Mouse (Mus musculus) splenic B cell, adult 2 months (primary cell): ENCODE data around the gene Lypla2.

Experiments used
- DNase-seq: peaks from one replicate; pipeline ENCODE4 v3.0.0-alpha.2; 2011; ENCODE audit warnings: low read depth, low spot score
- H3K27me3 ChIP-seq: 2 replicates; pipeline ENCODE4 v1.6.1; 2012; ENCODE audit warnings: mild to moderate bottlenecking, low read length, moderate library complexity, mixed read lengths; ENCODE audit not compliant: control insufficient read depth, poor library complexity, insufficient read depth, severe bottlenecking
- H3K36me3 ChIP-seq: 2 replicates; pipeline ENCODE4 v1.6.1; 2012; ENCODE audit warnings: mild to moderate bottlenecking, low read length, moderate library complexity, mixed read lengths; ENCODE audit not compliant: control insufficient read depth, poor library complexity, insufficient read depth, severe bottlenecking

Gene Lypla2

GRCm38 (mm10) chr4:135964426-135964825 lies 8.0 kb downstream of the Lypla2 start:
- Histone ChIP-seq H3K36me3 (peaks cover 5% of the 10 kb centered on the region), H3K27me3 (no peaks in the 10 kb centered on the region)
- peak; percentile 44 for DNase-seq

GRCm38 (mm10) chr4:135963457-135964193 lies 8.8 kb downstream of the Lypla2 start, which contains the start of gene Gale:
Gene Gale, plus strand, starts transcription at chr4:135963727.
- Histone ChIP-seq H3K27me3 (no peaks in the 10 kb centered on the region), H3K36me3 (peaks cover 5% of the 10 kb centered on the region)
- peak; percentile 98 for DNase-seq

- H3K27me3 ChIP-seq: no peaks in the 10 kb centered on the region
- DNase-seq: no peak
- H3K36me3 ChIP-seq: peaks cover 4% of the 10 kb centered on the region; the same call in 1 of the 2 replicates
Measured at GRCm38 (mm10) chr4:135962946-135963345, 9.5 kb downstream of the Lypla2 start.

GRCm38 (mm10) chr4:135962198-135962597 lies 10.2 kb downstream of the Lypla2 start:
- no peaks in the 10 kb centered on the region for H3K27me3 ChIP-seq
- DNase-seq: no peak
- no peaks in the 10 kb centered on the region for H3K36me3 ChIP-seq

- Histone ChIP-seq H3K27me3 (no peaks in the 10 kb centered on the region), H3K36me3 (no peaks in the 10 kb centered on the region)
- no peak for DNase-seq
Measured at GRCm38 (mm10) chr4:135961709-135962108, 10.7 kb downstream of the Lypla2 start.

- peak; percentile 93 for DNase-seq
- Histone ChIP-seq H3K27me3 (no peaks in the 10 kb centered on the region), H3K36me3 (no peaks in the 10 kb centered on the region)
Measured at GRCm38 (mm10) chr4:135960717-135961116, 11.7 kb downstream of the Lypla2 start.

GRCm38 (mm10) chr4:135958354-135958753 lies 14.1 kb downstream of the Lypla2 start:
- no peak for DNase-seq
- Histone ChIP-seq H3K27me3 (no peaks in the 10 kb centered on the region), H3K36me3 (0 out of 2 replicates have a peak, but pooled peaks cover 3% of the 10 kb centered on the region)

- no peak for DNase-seq
- Histone ChIP-seq H3K27me3 (no peaks in the 10 kb centered on the region), H3K36me3 (peaks cover 10% of the 10 kb centered on the region)
Measured at GRCm38 (mm10) chr4:135955886-135956285, 16.5 kb downstream of the Lypla2 start.

- H3K27me3 ChIP-seq: no peaks in the 10 kb centered on the region
- peak; percentile 90 for DNase-seq
- H3K36me3 ChIP-seq: peaks cover 10% of the 10 kb centered on the region
Measured at GRCm38 (mm10) chr4:135954241-135954640, 18.2 kb downstream of the Lypla2 start.

GRCm38 (mm10) chr4:135953179-135953578 lies 19.2 kb downstream of the Lypla2 start:
- DNase-seq: no peak
- no peaks in the 10 kb centered on the region for H3K27me3 ChIP-seq
- peaks cover 10% of the 10 kb centered on the region for H3K36me3 ChIP-seq

- H3K27me3 ChIP-seq: no peaks in the 10 kb centered on the region
- DNase-seq: peak; percentile 48
- H3K36me3 ChIP-seq: peaks cover 10% of the 10 kb centered on the region
Measured at GRCm38 (mm10) chr4:135951505-135951904, 20.9 kb downstream of the Lypla2 start.

GRCm38 (mm10) chr4:135950365-135950764 lies 22.1 kb downstream of the Lypla2 start:
- no peaks in the 10 kb centered on the region for H3K27me3 ChIP-seq
- peaks cover 7% of the 10 kb centered on the region for H3K36me3 ChIP-seq
- no peak for DNase-seq

- Histone ChIP-seq H3K27me3 (no peaks in the 10 kb centered on the region), H3K36me3 (peaks cover 6% of the 10 kb centered on the region)
- no peak for DNase-seq
Measured at GRCm38 (mm10) chr4:135949911-135950310, 22.5 kb downstream of the Lypla2 start.

GRCm38 (mm10) chr4:135949475-135949874 lies 23.0 kb downstream of the Lypla2 start:
- no peak for DNase-seq
- Histone ChIP-seq H3K27me3 (no peaks in the 10 kb centered on the region), H3K36me3 (peaks cover 6% of the 10 kb centered on the region)

- peak; percentile 47 for DNase-seq
- H3K36me3 ChIP-seq: peaks cover 6% of the 10 kb centered on the region
- H3K27me3 ChIP-seq: no peaks in the 10 kb centered on the region
Measured at GRCm38 (mm10) chr4:135948142-135948541, 24.3 kb downstream of the Lypla2 start.
